Mouse (Mus musculus) CD4-positive, CD25-positive, alpha-beta regulatory T cell, adult 4 months (primary cell): ENCODE data around the gene Efr3b. TPM values are rescaled to one million over a fixed set of nuclear protein-coding genes. Genes with fewer than 3 reads are reported as not detected.
"Not testable (repeated sequence)": the region's sequence is repeated elsewhere in the genome, so short reads cannot be mapped to it uniquely, and the experiment has no call there.

Experiments
- ATAC-seq: one replicate; pipeline ENCODE4 v1.8.0; 2017
- polyA plus RNA-seq, 2 experiments: library from polyadenylated mRNA; unstranded; fragments of 100-300 nt; shearing (Covaris generic); gene quantifications; one replicate each; pipeline ENCODE4 v1.2.1; 2017

Gene Efr3b
- polyA plus RNA-seq, 2 experiments from 2014 or later = 0.11 to 0.61 TPM

DNA sequence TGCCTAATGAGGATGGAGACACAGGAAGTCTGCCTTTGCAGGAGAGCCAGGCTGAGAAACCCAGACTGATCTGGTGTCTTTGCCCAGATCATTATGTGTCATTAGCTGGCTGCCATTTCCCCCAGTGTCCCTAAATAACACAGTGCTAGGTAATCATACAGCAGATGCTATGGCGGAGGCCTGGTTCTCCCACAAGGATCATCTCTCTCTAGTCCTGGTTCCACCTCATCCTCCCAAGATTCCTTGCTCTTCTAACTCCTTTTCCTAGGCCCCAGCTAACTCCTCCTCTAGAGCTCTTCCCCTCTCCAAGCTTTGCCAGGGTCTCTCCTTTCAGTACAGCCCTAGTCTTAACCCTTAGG, 57.7 kb downstream of the Efr3b start:
- ATAC-seq = no peak

DNA sequence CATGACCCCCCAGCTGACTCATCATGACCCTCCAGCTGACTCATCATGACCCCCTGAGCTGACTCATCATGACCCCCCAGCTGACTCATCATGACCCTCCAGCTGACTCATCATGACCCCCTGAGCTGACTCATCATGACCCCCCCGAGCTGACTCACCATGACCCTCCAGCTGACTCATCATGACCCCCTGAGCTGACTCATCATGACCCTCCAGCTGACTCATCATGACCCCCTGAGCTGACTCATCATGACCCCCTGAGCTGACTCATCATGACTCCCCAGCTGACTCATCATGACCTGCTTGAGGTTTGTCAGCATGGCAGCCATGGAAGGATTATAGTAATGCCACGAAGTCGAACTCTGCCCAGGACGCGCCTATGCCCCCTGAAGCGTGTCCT, 65.5 kb downstream of the Efr3b start:
- not testable (repeated sequence) for ATAC-seq

DNA sequence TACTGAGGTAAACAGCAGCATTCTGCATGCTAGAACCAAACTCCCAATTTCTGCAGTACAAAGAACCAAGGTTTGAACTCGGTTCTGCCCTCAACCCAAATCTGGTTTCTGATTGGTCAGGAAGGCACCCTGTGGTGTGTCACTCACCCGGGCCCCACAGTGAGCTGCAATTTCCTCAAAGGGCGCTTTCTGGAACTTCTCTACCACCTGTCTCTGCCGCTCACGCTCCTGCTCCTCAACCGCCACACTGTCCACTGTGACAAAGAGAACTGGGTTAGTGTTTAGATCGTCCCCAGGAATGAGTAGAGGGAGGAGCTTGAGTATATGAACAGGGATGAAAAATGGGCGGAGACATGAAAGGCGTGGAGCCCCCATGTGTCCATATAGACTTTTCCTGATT, 70.3 kb downstream of the Efr3b start:
- no peak for ATAC-seq

DNA sequence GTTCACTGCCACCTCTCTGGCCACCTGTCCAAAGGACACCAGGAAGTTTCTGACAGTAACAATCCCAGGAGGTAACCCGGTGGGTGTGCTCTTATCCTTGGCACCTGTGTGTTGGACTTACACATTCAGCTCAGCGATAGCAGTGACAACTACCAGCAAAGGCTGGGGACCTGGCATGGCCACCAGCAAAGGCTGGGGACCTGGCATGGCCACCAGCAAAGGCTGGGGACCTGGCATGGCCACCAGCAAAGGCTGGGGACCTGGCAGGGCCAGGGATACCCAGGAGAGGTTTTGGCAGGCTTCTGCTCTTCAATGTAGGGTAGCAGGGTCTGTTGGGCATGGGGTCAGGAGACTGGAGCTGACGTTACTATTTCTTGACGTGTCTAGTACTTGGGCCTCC, 71.5 kb downstream of the Efr3b start:
- no peak for ATAC-seq

DNA sequence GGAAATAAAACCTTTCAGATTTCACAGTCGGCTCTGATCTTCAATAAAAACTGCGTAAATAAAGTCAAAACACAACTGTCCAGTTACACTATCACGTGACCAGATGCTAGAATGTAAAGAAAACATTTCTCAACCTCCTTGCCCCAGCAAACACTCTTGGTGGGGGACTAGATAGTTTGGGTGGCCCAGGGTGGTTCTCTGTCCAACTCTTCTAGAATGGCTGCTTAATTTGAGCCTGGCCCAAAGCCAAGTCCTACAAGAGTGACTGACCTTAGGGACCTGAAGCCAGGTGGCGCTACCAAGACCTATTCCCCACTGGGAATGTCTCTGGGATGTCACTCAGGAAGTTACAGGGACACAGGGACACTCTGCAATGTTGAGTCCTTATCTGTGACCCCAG, 78.2 kb downstream of the Efr3b start:
- no peak for ATAC-seq

DNA sequence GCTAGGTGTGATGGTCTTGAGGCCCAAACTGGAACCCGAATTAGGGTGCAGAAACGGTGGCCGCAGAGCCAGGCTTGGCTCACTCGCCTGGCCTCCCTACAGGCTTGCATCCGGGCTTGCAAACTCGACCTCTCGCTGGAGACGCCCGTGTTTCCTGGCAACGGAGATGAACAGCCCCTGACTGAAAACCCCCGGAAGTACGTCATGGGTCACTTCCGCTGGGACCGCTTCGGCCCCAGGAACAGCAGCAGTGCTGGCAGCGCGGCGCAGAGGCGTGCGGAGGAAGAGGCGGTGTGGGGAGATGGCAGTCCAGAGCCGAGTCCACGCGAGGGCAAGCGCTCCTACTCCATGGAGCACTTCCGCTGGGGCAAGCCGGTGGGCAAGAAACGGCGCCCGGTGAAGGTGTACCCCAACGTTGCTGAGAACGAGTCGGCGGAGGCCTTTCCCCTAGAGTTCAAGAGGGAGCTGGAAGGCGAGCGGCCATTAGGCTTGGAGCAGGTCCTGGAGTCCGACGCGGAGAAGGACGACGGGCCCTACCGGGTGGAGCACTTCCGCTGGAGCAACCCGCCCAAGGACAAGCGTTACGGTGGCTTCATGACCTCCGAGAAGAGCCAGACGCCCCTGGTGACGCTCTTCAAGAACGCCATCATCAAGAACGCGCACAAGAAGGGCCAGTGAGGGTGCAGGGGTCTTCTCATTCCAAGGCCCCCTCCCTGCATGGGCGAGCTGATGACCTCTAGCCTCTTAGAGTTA, 78.7 kb downstream of the Efr3b start:
- peak; percentile 98 for ATAC-seq

DNA sequence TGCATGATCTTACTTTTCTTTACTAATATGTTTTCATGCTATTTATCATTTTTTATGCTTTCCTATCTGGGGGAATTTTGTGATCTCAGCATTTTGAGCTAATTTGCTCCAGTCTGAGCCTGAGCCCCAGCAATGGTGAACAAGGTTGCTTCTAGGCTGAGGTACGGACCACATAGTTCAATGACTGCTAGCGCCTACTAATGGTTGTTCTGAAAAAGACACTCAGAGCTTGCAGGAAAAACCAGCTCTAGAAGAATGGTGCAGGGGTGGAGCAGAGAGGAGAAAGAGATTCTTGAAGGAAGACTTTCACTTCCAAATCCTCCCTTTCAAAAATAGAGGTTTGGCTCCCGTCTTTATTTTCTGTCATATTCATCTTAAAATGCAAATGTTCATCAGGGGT, 82.4 kb downstream of the Efr3b start:
- ATAC-seq = no peak

DNA sequence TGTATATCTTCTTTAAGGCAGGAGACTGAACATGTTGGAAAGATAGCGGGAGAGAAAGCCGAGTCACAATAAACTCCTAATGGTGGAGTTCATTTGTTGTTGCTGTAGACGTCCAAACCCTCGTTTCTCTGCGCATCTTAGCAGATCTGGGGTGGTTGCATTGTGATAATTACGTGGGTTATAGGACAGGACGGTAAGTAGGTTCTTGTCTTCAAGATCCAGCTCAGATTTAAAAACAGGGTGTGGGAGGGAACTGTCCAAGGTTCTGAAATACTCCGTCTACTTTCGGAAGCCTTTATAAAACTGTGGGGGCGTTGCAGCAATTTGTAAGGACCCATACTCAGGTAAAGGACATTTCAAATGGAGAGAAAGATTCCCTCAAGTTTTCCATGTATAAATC, 83.3 kb downstream of the Efr3b start:
- ATAC-seq = no peak

DNA sequence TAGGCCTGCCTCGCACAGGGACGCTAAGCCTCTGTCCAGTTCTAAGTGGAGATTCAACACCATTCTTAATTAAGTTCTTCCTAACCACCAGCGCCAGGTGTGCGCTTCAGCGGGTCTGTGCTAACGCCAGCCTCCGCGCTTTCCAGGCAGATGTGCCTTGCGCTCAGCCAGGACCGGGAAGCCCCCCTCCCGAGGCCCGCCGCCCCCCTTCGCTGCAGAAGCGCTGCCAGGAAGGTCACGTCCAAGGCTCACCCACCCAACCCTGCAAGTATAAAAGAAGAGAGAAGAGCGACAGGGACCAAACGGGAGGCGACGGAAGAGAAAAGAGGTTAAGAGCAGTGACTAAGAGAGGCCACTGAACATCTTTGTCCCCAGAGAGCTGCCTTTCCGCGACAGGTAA, 84.1 kb downstream of the Efr3b start, which contains the start of gene Pomc:
Pomc (plus strand) TSS at position 301 of the 400 bp plus-strand sequence.
- ATAC-seq = no peak

DNA sequence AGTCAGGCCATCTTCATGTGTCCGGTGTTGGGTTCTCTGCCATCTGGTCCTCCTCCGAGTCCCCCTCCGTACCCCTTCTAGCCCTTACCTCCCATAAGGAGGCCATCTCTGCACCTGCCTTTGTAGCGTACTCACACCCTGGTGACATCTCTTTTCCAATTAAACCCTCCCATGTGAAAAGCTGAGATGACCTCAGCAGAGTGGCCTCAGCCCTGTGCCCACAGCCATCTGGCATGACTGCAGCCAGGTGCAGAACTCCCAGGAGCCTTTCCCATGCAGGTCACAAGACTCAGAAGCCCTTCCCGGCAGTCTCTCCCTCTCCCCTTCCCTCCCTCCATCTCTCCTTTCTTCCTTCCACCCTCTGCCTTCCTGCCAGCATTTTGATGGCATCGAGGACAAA, 91.2 kb downstream of the Efr3b start:
- ATAC-seq = no peak

DNA sequence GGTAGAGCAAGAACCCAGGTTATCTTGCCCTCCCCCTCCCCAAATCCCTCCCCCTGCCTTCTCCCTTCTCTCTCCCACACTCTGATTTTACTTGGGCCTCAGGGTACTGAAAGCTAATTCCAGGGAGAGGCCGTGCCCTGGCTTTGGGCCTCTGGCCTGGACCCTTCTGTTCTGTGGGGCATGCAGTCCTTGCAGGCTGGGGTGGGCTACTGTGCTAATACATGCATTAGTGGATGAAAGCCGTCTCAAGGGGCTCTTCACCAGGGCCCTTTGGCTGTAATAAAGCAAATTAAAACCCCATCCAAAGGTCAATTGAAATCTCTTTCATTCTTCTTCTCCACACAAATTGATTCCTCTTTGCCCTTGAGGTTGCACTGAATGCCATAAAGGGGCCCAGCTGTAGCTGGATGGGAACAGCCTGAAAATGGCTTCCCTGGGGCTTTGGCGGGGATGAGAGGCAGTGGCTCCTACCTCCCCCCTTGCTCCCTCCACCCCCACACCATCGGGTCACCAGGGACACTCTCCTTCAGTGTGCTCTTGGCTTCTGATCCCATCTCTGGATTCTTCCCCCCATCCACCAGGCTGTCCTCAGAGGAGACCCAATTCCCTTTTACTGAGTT, 94.2 kb downstream of the Efr3b start:
- ATAC-seq = no peak

DNA sequence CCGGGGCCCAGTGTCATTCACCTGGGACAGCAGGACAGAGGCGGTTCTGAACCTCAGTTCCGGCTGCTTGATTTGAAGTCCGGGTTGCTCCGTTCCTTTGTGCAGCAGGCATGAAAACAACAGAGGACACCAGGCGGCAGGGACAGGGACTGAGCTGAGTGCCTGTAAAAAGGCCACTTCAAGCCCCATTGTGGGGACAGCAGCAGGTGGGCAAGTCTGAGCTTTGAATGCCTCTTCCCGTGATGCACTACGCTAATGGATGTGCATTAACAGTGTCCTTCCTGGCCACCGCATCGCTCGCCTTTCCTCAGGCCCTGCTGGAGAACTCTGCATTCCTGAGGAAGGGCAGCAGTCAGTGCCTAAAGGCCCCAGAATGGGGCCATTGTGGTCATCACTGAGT, 96.7 kb downstream of the Efr3b start:
- ATAC-seq = no peak

DNA sequence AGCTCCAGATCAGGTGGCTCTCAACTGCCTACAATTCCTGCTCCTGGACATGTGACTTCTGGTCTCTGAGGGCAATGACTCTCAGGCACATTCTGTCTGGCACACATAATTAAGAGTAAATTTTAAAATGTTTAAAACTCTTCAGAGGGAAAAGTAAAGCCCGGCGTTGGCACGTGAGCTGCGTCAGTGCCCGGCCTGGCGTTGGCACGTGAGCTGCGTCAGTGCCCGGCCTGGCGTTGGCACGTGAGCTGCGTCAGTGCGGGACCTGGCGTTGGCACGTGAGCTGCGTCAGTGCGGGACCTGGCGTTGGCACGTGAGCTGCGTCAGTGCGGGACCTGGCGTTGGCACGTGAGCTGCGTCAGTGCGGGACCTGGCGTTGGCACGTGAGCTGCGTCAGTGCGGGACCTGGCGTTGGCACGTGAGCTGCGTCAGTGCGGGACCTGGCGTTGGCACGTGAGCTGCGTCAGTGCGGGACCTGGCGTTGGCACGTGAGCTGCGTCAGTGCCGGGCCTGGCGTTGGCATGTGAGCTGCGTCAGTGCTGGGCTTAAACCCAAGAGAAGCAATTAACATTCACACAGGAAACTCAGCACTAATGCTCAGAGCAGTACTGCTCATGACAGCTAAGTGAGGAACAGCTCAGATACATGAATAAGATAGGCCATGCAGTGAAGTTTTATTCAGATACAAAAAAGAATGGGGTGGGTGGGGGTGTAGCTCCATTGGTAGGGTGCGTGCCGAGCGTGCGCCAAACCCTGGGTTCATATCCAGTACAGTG, 108.4 kb downstream of the Efr3b start:
- ATAC-seq = not testable (repeated sequence)

DNA sequence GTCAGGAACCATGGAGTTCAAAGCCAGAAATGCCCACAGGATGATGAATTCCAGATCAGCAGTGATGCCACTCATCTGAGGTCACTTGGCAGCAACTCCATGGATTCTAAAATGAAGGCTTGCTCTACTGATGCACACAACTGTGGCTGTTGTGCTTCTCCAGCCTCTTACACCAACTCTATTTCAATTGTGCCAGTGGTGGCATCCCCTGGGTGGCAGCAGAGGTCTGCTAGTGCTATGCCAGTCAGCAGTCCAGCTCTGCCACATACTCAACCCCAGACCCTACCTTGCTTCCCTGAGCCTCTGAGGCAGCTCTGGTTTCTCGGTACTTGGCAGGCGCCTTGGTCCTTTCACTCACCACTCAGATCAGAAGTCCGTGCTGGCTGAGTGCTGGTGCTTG, 109.9 kb downstream of the Efr3b start:
- no peak for ATAC-seq

DNA sequence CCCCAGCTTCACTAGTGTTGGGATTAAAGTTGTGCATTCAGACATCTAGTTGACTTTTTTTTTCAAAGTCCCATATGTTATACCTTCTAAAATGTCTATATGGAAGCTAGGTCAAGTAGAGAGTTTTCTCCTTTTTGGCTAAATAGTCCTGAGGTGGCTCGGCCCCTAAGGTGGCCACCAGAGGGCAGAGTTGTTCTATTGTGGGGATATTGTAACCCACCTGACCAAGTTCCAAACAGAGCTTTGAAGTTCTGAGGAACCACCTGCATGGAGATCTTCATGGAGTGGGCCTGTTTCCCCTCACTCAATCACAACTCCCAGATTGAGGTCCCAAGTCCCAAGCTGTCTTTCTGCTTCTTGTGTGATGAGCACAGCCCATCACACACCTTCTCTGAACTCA, 112.6 kb downstream of the Efr3b start:
- ATAC-seq = peak; percentile 53

DNA sequence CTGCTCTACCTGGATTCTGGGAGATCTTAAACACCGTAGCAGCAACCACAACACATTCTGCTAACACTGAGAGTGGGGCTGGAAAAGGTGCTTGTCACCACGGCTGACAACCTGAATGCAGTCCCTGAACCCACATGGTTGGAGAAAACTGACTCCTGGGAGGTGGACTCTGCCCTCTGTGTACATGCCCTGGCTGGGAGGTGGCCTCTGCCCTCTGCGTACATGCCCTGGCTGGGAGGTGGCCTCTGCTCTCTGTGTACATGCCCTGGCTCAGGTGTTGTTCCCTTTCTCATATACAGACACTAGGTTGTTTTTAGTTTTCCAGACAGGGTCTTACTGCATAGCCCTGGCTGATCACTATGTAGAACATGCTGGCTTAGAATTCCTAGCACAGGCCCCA, 119.3 kb downstream of the Efr3b start:
- no peak for ATAC-seq

DNA sequence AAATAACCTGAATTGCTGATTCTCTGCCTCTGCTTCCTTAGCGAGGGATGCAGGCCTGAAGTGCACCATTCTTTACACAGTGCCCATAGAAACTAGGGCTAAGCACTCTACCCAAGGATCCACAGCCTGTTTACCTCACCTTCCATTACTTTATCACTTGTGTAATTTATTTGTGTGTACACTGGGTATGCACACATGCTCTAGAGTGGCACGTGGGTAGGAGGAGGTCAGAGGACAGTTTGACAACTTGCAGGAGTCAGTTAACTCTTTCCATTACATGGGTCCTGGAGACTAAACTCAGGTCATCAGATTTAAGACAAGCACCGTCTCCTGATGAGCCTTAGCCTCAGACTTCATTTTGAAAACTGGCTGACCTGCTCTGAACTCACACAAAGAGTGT, 120.1 kb downstream of the Efr3b start:
- ATAC-seq = no peak

DNA sequence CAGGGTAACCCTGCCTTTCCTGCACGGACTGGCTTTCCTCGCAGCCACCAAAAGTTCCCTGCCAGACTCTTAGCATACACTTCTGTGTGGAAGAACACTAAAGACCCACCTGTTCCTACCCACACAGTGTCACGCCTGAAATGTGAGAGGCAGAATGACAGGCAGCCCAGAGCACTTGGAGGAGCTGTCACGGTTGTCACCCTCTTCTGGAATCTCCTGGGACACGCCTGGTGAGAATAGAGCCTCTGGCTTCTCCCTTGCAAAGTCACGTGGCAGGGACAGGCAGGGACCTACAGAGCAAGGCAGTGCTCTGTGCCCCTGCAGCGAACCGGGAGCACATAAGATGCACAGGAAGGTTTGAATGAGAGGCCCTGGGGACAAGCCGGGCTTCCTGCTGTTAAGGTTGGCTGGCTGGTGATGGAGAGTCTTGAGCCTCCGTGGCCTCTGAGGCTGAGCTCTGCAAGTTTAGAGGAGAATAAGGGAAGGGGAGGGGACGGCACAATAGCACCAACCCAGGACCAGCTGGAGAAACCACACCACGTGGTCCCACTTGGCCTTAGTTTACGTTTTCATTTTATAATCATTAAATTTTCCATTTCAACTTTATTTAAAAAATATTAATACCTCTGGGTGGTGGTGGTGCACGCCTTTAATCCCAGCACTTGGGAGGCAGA, 120.9 kb downstream of the Efr3b start:
- no peak for ATAC-seq

DNA sequence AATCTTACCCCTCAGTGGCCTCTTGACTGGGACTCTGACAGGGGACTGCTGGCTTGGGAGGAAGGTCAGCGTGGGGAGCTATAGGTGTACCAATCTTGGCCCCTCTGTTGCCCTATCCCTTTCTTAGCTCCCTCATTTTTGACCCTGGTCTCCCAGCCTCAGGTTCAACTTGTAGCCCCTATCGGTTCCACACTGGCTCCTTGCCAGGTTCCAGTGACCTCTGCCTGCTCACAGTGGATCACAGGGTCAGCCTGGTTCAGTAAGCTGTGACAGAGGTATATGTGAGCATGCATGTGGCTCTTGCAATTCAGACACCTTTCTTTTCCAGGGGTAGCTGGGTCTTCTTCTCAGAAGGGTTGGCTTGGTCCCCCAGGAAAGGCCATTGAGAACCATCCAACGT, 122.9 kb downstream of the Efr3b start:
- no peak for ATAC-seq
